Mouse (Mus musculus) E14TG2a.4 (cell line): ENCODE data around the gene Lmod2.

Experiments used
- CTCF ChIP-seq: conservative IDR thresholded peaks from 2 replicates; pipeline ENCODE4 v1.5.1; 2014; ENCODE audit warnings: low read length
- NANOG ChIP-seq: IDR thresholded peaks from 2 replicates; pipeline ENCODE4 v1.6.1; 2014; ENCODE audit warnings: borderline replicate concordance, low read length, mixed read lengths
- POU5F1 ChIP-seq: IDR thresholded peaks from 2 replicates; pipeline ENCODE4 v1.6.1; 2014; ENCODE audit warnings: low read length, borderline replicate concordance

- TF ChIP-seq POU5F1 (no peak), CTCF (no peak), NANOG (no peak)
Measured at GRCm38 (mm10) chr6:24599179-24599578, 1.6 kb downstream of the Lmod2 start.
